Mouse (Mus musculus) splenic B cell, adult 2 months (primary cell): ENCODE data around the gene Cyth1.

ENCODE experiments used
- DNase-seq: peaks from one replicate; pipeline ENCODE4 v3.0.0-alpha.2; 2011; ENCODE audit warnings: low read depth, low spot score
- H3K27me3 ChIP-seq: 2 replicates; pipeline ENCODE4 v1.6.1; 2012; ENCODE audit warnings: mild to moderate bottlenecking, low read length, moderate library complexity, mixed read lengths; ENCODE audit not compliant: control insufficient read depth, poor library complexity, insufficient read depth, severe bottlenecking
- H3K36me3 ChIP-seq: 2 replicates; pipeline ENCODE4 v1.6.1; 2012; ENCODE audit warnings: mild to moderate bottlenecking, low read length, moderate library complexity, mixed read lengths; ENCODE audit not compliant: control insufficient read depth, poor library complexity, insufficient read depth, severe bottlenecking

The Cyth1 gene

DNA sequence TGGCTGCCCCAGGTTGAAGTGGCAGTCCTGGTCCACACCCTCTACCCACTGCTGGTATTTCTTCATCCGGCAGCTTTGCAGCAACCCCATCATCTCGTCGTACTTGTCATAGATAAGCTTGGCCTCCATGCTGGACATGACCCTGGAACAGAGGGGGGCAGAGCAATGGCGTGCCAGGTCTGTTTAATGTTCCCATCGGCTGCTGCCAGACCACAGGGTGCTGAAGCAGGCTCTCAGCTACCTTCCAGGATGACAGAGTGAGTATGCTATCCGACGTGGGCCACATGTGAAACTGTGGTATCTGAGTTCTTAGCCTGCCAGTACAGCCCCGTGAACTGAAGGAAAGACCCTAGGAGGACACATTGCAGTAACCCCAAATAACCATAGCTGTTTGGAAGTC is 129.6 kb downstream of the Cyth1 start:
- no peaks in the 10 kb centered on the region for H3K36me3 ChIP-seq
- DNase-seq, result no peak
- H3K27me3 ChIP-seq, result no peaks in the 10 kb centered on the region

DNA sequence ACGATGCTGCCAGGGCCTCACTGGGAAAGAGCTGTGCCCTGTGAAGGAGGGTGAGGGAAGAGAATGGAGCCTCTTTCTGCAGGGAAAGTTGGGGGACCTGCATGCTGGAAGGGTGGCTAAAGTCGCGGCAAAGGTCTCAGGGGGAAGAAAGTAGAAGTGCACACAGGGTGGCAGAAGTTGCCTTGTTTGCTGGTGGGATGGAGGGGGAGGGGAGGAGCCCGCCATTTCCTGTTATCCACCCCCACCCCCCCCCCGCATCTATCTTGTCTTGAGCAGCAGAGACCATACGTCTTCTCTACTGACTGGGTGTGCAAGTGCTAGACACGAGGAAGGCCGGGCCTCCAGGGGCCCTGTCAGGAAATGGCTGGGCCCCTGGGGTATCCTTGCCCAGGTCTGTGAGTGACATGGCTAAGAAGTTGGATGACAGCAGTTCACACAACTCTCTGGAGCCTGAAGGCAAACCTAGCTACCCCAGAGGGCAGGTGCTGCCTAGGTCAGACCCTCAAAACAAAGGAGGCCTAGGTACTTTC is 133.7 kb downstream of the Cyth1 start:
- Histone ChIP-seq H3K27me3 (no peaks in the 10 kb centered on the region), H3K36me3 (no peaks in the 10 kb centered on the region)
- peak; percentile 54 for DNase-seq

DNA sequence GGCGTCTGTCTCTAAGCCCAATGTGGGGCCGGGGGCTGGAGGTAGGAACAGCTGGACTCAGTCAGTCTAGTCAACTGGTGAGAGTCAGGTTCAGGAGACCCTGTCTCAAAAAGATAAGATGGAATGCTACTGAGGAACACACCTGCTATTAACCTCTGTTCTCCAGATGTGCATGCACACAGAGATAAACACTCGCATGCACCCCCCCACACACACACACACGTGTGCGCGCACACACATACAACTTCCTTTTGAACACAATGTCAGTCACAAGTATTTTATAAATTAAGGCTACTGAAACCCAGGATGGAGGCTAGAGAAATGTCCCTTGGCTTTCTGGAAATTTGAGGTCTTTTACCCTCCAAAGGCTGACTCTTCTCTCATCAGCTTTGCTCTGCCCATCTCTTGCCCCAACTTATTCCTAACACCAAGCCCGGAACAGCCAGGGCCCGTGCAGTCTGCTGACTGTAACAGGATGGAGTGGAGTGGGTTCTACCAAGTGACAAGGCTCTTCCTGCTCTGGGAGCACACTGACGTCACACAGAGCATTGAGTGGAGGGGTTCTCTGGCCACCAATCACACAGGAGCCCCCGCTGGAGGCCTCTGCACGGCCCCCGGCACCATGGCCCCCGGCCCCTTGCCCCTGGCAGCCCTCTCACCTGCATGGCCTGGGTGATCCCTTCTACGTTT is 134.7 kb downstream of the Cyth1 start:
- Histone ChIP-seq H3K36me3 (no peaks in the 10 kb centered on the region), H3K27me3 (no peaks in the 10 kb centered on the region)
- DNase-seq, result no peak

DNA sequence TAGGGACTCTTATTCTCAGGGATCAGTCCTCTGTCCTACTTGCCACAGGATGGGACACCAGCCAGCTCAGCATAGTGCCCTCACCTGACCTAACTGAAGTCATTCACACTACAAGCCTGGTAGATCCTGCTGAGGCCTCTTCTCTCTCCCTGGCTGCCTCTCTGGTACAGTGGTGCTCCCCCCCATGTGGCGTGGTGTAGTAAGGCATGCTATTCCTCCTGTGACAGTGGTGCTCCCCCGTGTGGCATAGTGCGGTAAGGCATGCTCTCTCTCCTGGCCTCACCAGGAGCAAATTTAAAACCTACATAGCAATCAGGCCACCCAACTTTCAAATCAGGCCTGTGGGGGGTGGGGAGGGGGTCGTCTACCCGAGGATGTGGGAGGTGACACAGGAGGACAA is 144.4 kb downstream of the Cyth1 start:
- Histone ChIP-seq H3K36me3 (no peaks in the 10 kb centered on the region), H3K27me3 (no peaks in the 10 kb centered on the region)
- DNase-seq, result peak; percentile 95

DNA sequence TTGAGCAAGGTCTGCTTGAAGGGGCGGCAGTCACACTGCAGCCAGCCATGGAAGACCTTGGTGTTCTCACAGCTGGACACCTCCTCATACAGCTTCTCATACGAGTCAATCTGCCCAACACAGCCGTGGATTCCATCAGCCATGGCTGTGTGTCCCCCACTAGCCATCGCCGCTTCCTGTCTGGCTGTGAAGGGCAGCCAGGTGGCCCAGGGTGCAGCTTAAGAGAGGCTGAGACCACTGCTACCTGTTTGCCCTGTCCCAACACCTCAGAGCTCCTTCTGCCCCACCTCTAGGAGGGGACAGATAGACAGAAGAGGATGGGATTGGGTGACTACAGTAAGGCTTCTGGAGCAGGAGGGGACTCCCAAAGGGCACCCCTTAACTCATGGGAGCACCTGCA is 145.0 kb downstream of the Cyth1 start:
- H3K27me3 ChIP-seq, result no peaks in the 10 kb centered on the region
- DNase-seq, result peak; percentile 13
- no peaks in the 10 kb centered on the region for H3K36me3 ChIP-seq

DNA sequence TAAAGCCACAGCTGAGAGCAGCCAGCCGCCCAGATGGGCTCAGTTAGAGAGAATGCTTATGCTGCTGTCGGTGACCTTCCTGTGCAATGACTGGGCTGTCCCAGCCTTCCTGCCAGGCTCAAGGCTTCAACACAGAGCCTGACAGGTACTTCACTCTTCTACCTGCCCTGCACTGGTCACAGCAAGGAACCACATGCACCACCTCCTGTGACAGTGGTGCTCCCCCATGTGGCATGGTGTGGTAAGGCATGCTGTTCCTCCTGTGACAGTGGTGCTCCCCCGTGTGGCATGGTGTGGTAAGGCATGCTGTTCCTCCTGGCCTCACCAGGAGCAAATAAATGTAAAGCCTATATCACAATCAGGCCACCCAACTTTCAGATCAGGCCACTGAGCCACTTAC is 145.6 kb downstream of the Cyth1 start:
- no peaks in the 10 kb centered on the region for H3K36me3 ChIP-seq
- no peaks in the 10 kb centered on the region for H3K27me3 ChIP-seq
- DNase-seq, result peak; percentile 96

DNA sequence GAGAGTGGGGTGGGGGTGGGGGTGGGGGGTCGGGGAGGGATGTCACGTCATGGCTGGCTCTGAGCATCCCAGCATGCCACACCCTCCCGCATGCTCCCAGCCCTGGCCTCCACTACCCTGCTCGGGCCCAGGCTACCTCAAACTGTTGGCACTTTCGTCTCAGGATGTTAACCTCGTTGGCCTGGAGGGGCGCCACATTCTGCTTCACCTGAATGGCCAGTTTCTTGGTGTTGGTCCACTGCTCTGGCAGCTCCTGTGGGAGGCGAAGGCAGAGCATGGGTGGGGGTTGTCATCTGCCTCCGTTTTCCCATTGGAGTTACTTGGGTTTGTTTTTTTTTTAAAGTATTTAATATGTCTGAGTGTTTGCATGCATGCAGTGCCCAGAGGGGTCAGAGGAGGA is 147.3 kb downstream of the Cyth1 start:
- Histone ChIP-seq H3K36me3 (no peaks in the 10 kb centered on the region), H3K27me3 (no peaks in the 10 kb centered on the region)
- DNase-seq, result no peak

DNA sequence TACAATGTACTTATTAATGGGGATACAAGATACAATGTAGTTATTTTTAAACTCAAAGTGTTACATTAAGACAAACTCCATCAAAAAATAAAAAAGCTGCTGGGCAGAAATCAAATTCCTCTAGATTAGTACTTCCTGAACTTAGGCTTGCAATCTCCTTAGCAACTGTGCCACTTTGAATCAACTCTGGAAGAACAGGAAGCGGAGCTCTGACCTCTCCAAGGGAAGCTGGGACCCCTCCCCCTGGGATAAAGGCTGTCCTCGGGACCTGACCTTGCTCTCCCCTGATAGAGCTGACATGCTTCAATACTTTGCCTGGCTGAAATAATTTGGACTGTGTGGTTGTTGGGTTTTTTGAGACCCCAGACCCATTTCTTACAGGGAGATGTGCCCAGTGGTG is 151.7 kb downstream of the Cyth1 start:
- Histone ChIP-seq H3K27me3 (no peaks in the 10 kb centered on the region), H3K36me3 (no peaks in the 10 kb centered on the region)
- no peak for DNase-seq

DNA sequence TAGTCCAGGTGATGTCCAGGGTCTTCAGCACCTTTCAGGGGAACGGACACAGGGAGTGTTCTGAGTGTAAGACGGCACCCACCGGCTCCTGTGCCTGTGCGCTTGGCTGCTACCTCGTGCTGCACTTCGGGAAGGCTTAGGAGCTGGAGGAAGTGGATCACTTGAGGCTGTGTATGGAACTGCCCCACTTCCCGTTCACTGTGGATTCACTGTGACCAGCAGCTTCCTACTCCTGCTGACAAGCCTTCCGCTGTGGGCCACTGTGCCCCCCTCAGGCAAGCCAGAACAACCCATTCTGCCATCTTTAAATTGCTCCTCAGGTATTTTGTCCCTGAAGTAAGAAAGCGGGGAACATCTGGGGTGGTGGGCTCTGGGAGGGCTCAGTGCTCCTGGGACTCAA is 153.4 kb downstream of the Cyth1 start:
- Histone ChIP-seq H3K27me3 (no peaks in the 10 kb centered on the region), H3K36me3 (no peaks in the 10 kb centered on the region)
- no peak for DNase-seq

DNA sequence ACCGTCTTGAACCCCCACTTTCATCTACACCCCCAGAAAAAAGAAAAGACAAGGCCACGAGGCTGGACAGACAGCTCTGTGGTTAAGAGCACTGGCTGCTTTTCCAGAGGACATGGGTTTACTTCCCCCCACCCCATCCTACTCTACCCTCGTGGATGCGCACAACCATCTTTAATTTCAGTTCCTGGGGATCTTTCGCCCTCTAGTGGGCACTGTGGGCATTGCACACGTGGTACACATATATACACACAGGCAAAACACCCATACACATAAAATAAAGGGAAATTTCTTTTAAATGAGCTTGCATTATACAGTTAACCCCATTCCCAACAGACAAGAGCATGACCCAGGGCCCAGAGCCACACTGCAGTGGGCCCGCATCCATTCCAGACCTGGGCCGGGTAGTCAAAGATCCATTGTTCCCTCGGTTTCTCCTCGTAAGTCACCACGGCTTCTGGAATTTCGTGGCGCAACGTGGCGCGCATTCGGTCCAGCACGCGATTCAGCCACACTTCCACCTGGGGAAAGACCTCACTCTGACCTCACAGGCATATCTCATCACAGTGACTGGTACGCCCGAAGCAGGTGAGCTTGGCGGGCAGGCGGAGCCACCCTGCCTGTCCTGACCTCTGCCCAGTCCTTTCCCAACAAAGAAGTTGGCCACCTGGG is 157.3 kb downstream of the Cyth1 start:
- Histone ChIP-seq H3K27me3 (no peaks in the 10 kb centered on the region), H3K36me3 (no peaks in the 10 kb centered on the region)
- DNase-seq, result peak; percentile 47

DNA sequence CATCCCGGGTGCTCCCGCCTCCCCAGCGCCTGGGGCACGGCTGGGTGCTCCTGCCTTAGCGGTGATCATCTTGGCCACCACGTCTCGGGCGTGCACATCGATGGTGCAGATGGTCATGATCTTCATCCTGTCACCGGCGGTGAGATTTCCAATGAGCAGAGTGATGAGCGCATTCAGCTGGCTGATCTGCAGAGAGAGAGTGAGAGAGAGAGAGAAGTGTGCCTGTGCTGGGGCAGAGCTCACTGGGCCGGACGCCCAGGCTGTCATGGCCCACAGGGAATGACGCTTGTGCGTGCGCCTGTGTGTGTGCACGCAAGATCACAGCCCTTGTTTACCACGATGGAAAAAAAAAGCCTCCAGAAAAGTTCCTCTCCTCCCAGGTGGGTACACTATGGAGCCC is 159.5 kb downstream of the Cyth1 start:
- DNase-seq, result no peak
- Histone ChIP-seq H3K36me3 (no peaks in the 10 kb centered on the region), H3K27me3 (no peaks in the 10 kb centered on the region)

DNA sequence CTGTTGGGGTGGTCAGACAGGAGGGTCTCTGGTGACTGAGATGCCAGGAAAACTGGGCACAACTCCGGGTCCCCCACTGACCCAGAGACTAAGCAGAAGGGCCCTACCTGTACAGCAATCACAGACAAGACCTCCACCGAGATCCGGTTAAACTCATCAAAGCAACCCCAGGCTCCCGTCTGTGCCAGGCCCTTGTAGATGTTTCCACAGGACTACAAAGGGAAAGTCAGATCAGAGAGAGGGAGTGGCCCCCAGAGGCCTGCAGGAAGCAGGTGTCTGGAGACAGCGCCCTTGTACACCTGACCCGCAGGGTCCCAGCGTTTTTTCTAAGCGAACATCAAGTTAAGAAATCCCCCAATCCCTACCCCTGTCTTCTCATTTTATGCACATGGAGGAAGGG is 162.4 kb downstream of the Cyth1 start:
- Histone ChIP-seq H3K27me3 (no peaks in the 10 kb centered on the region), H3K36me3 (no peaks in the 10 kb centered on the region)
- no peak for DNase-seq

DNA sequence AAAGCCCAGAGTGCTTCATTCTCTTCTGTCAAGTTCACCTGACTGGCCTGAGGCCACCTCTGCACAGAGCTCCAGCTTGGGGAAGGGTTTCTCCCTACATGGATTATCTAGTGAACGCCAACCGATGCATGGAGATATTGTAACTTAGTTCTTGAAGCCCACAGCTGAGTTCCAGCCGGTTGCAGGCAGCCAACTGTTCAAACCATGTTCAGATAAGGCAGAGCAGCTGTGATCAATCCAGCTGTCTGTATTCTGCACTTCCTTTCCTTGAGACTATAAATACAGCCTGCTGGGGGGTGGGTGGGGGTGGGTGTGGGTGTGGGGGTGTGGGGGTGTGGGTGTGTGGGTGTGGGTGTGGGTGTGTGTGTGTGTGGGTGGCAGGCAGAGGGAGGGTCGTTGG is 163.2 kb downstream of the Cyth1 start:
- no peaks in the 10 kb centered on the region for H3K36me3 ChIP-seq

DNA sequence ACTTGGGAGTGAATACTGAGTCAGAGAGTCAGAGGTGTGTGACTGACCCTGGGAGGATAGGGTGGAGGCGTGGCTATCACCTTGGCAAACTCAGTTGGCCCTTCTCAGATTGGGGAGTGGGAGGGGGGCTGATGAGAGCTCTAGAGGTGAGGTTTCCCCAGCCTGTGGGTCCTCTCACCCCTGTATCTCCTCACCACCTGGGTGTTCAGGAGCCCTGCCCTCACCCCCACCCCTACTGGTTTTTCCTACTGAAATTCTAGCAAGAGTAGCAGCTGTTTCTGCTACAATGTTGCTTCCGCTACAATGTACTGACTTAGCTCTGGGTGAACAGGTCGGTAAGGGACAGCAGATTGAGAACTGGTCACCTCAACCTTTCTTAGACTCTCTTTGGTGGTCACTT is 164.1 kb downstream of the Cyth1 start:
- Histone ChIP-seq H3K36me3 (no peaks in the 10 kb centered on the region), H3K27me3 (no peaks in the 10 kb centered on the region)
- DNase-seq, result no peak

More for the DNA sequence above, 163.2 kb downstream of the Cyth1 start:
- DNase-seq, result no peak
- H3K27me3 ChIP-seq, result no peaks in the 10 kb centered on the region

DNA sequence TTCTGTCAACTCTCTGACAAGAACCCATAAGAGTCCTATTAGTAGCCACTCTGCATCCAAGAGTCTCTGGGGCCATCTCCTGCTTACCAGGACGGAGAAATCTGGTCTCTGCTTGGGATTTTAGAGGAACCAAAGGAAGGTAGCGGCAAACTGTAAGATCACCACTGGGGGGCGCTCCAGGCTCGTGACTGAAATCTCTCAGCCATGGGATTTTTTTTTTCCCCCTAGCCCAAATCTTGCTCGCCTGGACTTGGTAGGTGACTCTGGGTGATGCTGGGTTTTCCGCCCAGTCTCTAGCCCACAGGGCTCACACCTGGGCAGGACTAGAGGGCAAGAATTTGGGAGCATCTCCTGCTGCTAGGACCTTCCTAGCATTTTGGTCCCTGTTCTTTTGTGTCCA is 164.6 kb downstream of the Cyth1 start:
- no peaks in the 10 kb centered on the region for H3K36me3 ChIP-seq
- DNase-seq, result peak; percentile 83

More for the DNA sequence above, 164.6 kb downstream of the Cyth1 start:
- H3K27me3 ChIP-seq, result no peaks in the 10 kb centered on the region
